Mouse (Mus musculus) hindbrain, embryonic 16.5 days (tissue): ENCODE data around the gene Sap30l. TPM values are rescaled to one million over a fixed set of nuclear protein-coding genes. Genes with fewer than 3 reads are reported as not detected.
"Not testable (repeated sequence)": the region's sequence is repeated elsewhere in the genome, so short reads cannot be mapped to it uniquely, and the experiment has no call there.

Experiments
- ATAC-seq: fragments of 200-750 bp; cut with Nextera tagmentation; 2 replicates; pipeline ENCODE4 v1.8.0; 2017; ENCODE audit warnings: moderate TSS enrichment, moderate library complexity
- H3K27ac ChIP-seq: fragments of 300-500 bp; sonication (generic); 2 replicates; pipeline ENCODE4 v1.5.1; 2014; ENCODE audit warnings: low read depth, mild to moderate bottlenecking, control low read depth, low read length, moderate library complexity
- H3K27me3 ChIP-seq: fragments of 300-500 bp; sonication (generic); replicated peaks from 2 replicates; pipeline ENCODE4 v1.6.1; 2014; ENCODE audit warnings: low read length; ENCODE audit not compliant: control insufficient read depth, insufficient read depth
- H3K36me3 ChIP-seq: fragments of 300-500 bp; sonication (generic); 2 replicates; pipeline ENCODE4 v1.6.1; 2014; ENCODE audit warnings: mild to moderate bottlenecking, low read length, moderate library complexity, mixed read lengths; ENCODE audit not compliant: control insufficient read depth, insufficient read depth
- H3K4me1 ChIP-seq: fragments of 300-500 bp; sonication (generic); 2 replicates; pipeline ENCODE4 v1.6.1; 2014; ENCODE audit warnings: low read depth, low read length; ENCODE audit not compliant: control insufficient read depth, insufficient read depth
- H3K4me2 ChIP-seq: fragments of 300-500 bp; sonication (generic); 2 replicates; pipeline ENCODE4 v1.6.1; 2014; ENCODE audit warnings: mild to moderate bottlenecking, low read length, control low read depth, moderate library complexity
- H3K4me3 ChIP-seq: fragments of 300-500 bp; sonication (generic); 2 replicates; pipeline ENCODE4 v1.5.1; 2014; ENCODE audit warnings: mild to moderate bottlenecking, low read length, control low read depth, moderate library complexity
- H3K9ac ChIP-seq: fragments of 300-500 bp; sonication (generic); 2 replicates; pipeline ENCODE4 v1.6.1; 2014; ENCODE audit warnings: low read depth, mild to moderate bottlenecking, control low read depth, low read length, moderate library complexity
- H3K9me3 ChIP-seq: fragments of 300-500 bp; sonication (generic); 2 replicates; pipeline ENCODE4 v1.6.1; 2014; ENCODE audit warnings: mild to moderate bottlenecking, low read length, moderate library complexity; ENCODE audit not compliant: control insufficient read depth
- WGBS: fragments of 180-500 bp; shearing (Covaris S2); extraction: QIAGEN DNeasy Blood & Tissue Kit; methylation state at CpG from one replicate; pipeline ENCODE4 v1.1.7; 2014; 5-methylcytosine and 5-hydroxymethylcytosine counted together
- polyA plus RNA-seq: library from polyadenylated mRNA; unstranded; fragments of >200 nt; fragmentation: Nextera tagmentation; extraction: Ambion mirVana; gene quantifications from 2 replicates; pipeline ENCODE4 v1.2.1, GENCODE M21; 2015

Gene Sap30l
- polyA plus RNA-seq, 1 experiment from 2014 or later, result 5.3 TPM

DNA sequence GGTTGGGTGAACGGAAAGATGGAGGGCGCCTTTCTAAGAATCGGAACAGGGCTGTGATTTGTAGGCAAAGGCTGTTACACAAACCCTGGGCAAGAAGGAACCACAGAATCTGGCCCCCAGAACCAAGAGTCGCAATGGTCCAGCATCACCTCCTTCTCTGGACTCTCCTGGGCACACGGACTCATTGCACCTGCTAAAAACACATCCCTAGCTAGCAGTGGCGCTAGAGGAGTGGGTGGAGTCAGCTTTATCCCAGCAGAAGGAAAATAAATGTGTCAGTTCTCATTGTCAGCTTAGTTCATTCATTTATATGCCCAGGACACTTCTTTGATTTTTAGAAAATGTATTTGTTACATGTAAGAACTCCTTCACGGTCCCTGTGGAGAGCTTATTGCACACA is 40.0 kb downstream of the Sap30l start:
- peaks cover 47% of the 10 kb centered on the region for H3K27me3 ChIP-seq
- H3K4me3 ChIP-seq, result no peak overlapping the region
- H3K4me1 ChIP-seq, result peaks cover 2% of the 10 kb centered on the region; the same call in 1 of the 2 replicates
- no peak overlapping the region for H3K9ac ChIP-seq
- no peaks in the 10 kb centered on the region for H3K9me3 ChIP-seq
- H3K27ac ChIP-seq, result no peak overlapping the region
- H3K4me2 ChIP-seq, result 0 out of 2 replicates have a peak overlapping the region, but pooled peaks have one; percentile 11
- no peaks in the 10 kb centered on the region for H3K36me3 ChIP-seq
- ATAC-seq, result no peak
- WGBS, result 32% methylated on average over 7 of the region's 7 CpGs

DNA sequence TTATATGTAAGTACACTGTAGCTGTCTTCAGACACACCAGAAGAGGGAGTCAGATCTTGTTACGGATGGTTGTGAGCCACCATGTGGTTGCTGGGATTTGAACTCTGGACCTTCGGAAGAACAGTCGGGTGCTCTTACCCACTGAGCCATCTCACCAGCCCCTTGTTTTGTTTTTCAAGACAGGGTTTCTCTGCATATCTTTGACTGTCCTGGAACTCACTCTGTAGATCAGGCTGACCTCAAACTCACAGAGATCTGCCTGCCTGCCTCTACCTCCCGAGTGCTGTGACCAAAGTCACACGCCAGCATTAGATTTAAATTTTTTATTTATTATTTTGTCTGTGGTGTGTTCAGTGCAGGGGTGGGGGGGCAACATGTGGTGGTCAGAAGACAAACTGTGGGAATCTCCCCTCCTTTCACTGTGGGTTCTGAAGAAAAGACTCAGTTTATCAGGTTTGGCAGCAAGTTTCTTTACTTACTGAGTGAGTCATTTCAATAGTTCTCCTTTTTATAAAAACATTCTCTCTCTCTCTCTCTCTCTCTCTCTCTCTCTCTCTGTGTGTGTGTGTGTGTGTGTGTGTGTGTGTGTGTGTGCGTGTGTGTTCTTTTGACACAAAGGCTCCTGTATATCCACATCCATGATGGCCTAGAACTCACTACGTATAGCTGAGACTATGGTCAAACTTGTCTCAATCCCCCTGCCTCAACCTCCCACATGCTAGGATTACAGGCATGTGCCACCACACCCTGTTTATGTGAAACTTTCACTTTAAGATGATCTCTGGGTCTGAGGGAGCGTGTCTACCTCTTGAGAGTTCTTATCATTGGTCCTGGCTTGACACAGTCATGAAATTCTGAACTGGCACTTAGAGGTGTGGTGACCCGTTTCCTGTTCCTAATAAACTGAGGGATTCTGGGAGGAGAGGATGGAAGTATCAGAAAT is 45.3 kb downstream of the Sap30l start:
- not testable (repeated sequence) for ATAC-seq, H3K36me3 ChIP-seq, H3K27ac ChIP-seq, H3K4me2 ChIP-seq, H3K4me1 ChIP-seq, H3K4me3 ChIP-seq, H3K9ac ChIP-seq, H3K9me3 ChIP-seq
- 91% methylated on average over 6 of the region's 9 CpGs for WGBS
- peaks cover 12% of the 10 kb centered on the region; the same call in 1 of the 2 replicates for H3K27me3 ChIP-seq

- Histone ChIP-seq H3K4me2 (no peak overlapping the region), H3K27ac (no peak overlapping the region), H3K9me3 (no peaks in the 10 kb centered on the region), H3K4me3 (no peak overlapping the region), H3K27me3 (peaks cover 10% of the 10 kb centered on the region; the same call in 1 of the 2 replicates), H3K36me3 (no peaks in the 10 kb centered on the region), H3K9ac (no peak overlapping the region), H3K4me1 (no peaks in the 10 kb centered on the region)
- no peak for ATAC-seq
- WGBS, result 73% methylated on average over 7 of the region's 7 CpGs
These were observed 46.0 kb downstream of the Sap30l start for GRCm38 (mm10) chr11:57847396-57847795.

DNA sequence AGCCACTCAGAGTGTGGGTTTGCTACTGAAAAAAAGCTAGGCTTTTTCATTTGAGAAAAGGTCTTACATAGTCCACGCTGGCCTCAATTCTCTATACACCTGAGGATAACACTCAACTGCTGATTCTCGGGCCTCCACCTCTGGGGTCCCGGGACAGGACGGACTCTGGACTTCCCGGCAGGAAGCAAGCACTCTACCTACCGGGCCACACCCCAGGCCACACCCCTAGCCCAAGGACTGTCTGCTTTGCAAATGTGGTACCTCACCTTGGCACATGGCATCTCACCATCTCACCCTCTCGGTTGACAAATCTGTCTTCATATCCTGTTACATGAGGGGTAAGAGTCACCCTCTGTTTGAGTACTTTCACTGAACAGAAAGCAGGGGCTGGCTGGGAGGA is 48.9 kb downstream of the Sap30l start:
- H3K27me3 ChIP-seq, result no peaks in the 10 kb centered on the region
- no peaks in the 10 kb centered on the region for H3K4me1 ChIP-seq
- no peak overlapping the region for H3K27ac ChIP-seq
- no peaks in the 10 kb centered on the region for H3K9me3 ChIP-seq
- no peak for ATAC-seq
- no peak overlapping the region for H3K4me2 ChIP-seq
- no peak overlapping the region for H3K9ac ChIP-seq
- 62% methylated on average over 7 of the region's 7 CpGs for WGBS
- H3K36me3 ChIP-seq, result no peaks in the 10 kb centered on the region
- no peak overlapping the region for H3K4me3 ChIP-seq

GRCm38 (mm10) chr11:57850931-57851330 is 49.5 kb downstream of the Sap30l start:
- 40% methylated on average over 3 of the region's 3 CpGs for WGBS
- H3K36me3 ChIP-seq, result no peaks in the 10 kb centered on the region

GRCm38 (mm10) chr11:57853571-57853970 is 52.1 kb downstream of the Sap30l start:
- 81% methylated on average over 6 of the region's 6 CpGs for WGBS
- no peak for ATAC-seq
- H3K4me2 ChIP-seq, result no peak overlapping the region

More at GRCm38 (mm10) chr11:57850931-57851330, 49.5 kb downstream of the Sap30l start:
- Histone ChIP-seq H3K9me3 (no peaks in the 10 kb centered on the region), H3K27ac (no peak overlapping the region), H3K4me1 (no peaks in the 10 kb centered on the region), H3K27me3 (no peaks in the 10 kb centered on the region), H3K4me2 (no peak overlapping the region), H3K4me3 (no peak overlapping the region), H3K9ac (no peak overlapping the region)
- ATAC-seq, result no peak

DNA sequence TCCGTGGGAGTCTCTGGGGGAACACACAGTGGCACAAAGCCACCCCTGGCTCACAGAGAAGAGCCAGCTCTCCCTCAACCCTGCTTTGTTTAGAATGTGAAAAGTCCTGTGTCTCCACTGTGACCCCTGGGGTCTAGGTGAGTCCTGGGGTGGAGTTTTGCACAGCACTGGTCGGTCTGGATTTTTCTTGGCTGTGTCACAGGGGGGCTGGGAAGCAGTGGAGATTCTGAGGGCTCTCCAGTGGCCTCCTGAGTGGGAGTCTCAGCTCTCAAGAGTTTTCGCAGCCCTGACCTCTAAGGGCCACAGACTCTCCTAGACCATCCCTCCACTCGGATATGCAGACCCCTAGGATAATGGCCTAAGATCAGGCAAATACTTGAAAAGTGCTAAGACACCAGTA is 56.3 kb downstream of the Sap30l start:
- ATAC-seq, result no peak
- no peak overlapping the region for H3K9ac ChIP-seq
- no peak overlapping the region for H3K4me3 ChIP-seq
- no peak overlapping the region for H3K4me2 ChIP-seq
- 47% methylated on average over 4 of the region's 4 CpGs for WGBS
- no peaks in the 10 kb centered on the region for H3K36me3 ChIP-seq
- no peaks in the 10 kb centered on the region for H3K27me3 ChIP-seq
- no peaks in the 10 kb centered on the region for H3K9me3 ChIP-seq
- no peaks in the 10 kb centered on the region for H3K4me1 ChIP-seq
- H3K27ac ChIP-seq, result no peak overlapping the region

More at GRCm38 (mm10) chr11:57853571-57853970, 52.1 kb downstream of the Sap30l start:
- Histone ChIP-seq H3K4me1 (no peaks in the 10 kb centered on the region), H3K9me3 (no peaks in the 10 kb centered on the region), H3K4me3 (no peak overlapping the region), H3K27me3 (no peaks in the 10 kb centered on the region), H3K27ac (no peak overlapping the region), H3K9ac (no peak overlapping the region), H3K36me3 (no peaks in the 10 kb centered on the region)

Other genes starting within 250 kb of the Sap30l start
- gene Galnt10, start 156.2 kb upstream of the Sap30l start, polyA plus RNA-seq, result 12.3 and 13.1 TPM in 2 replicates
- gene Hand1, start 31.2 kb downstream of the Sap30l start, polyA plus RNA-seq, result not detected in 2 replicates
- gene Larp1, start 207.4 kb downstream of the Sap30l start, polyA plus RNA-seq, result 17.3 and 18.0 TPM in 2 replicates